Mouse (Mus musculus) kidney, adult 2 months (tissue): Measurements from ENCODE around the gene Ccdc80.

Experiments
- CTCF ChIP-seq: fragments of 200-500 bp; conservative IDR thresholded peaks from 2 replicates; pipeline ENCODE4 v1.5.1; 2011; ENCODE audit warnings: low read depth, mild to moderate bottlenecking, control low read depth, low read length, moderate library complexity, mixed read lengths; ENCODE audit not compliant: insufficient read depth, insufficient read length
- POLR2A ChIP-seq: fragments of 200-500 bp; IDR thresholded peaks from one replicate; pipeline ENCODE4 v1.6.1; 2011; ENCODE audit warnings: low read depth, low read length, control low read depth

GRCm38 (mm10) chr16:45120844-45121425 is 27.7 kb downstream of the Ccdc80 start:
- TF ChIP-seq CTCF: no peak
- no peak for TF ChIP-seq POLR2A
